In genomic region chr16:90592721-90593481, GRCm38 (mm10) we compare ENCODE assay signal across 18 mouse cellular contexts.
A peak's percentile ranks its signal among the peaks of the same experiment; 100 is the strongest.
DNase-seq lines count a peak whose midpoint lies in the region; ATAC-seq and TF ChIP-seq lines count a peak whose summit lies in the region.
"Had no signal": no experiment of that assay in that cellular context is flagged by ENCODE, and none has a peak within 500 bp of the region (broad histone marks: within the 10 kb centered on the region; RNA-seq: fewer than 3 reads in every experiment).

No protein-coding gene starts in this region.

- no peak for TF ChIP-seq CTCF in kidney, postnatal 0 days (IDR thresholded peaks at IDR 0.05; ENCODE audit: low read depth)

- H3K9ac ChIP-seq in forebrain, embryonic 14.5 days (ENCODE audit: low read length), result no peak overlapping the region
- no peak overlapping the region for H3K9ac ChIP-seq in forebrain, embryonic 13.5 days
- H3K9ac ChIP-seq in kidney, postnatal 0 days (ENCODE audit: low read depth, low read length), result no peak overlapping the region
- H3K9ac ChIP-seq in lung, embryonic 15.5 days, result no peak overlapping the region
- no peak overlapping the region for H3K9ac ChIP-seq in limb, embryonic 14.5 days (ENCODE audit: low read depth, low read length, severe bottlenecking)
- H3K9ac ChIP-seq: embryonic facial prominence, embryonic 12.5 days; liver, embryonic 15.5 days; midbrain, embryonic 15.5 days had no signal

- no peak overlapping the region for H3K4me2 ChIP-seq in forebrain, embryonic 14.5 days (ENCODE audit: low read length)
- no peak overlapping the region for H3K4me2 ChIP-seq in forebrain, embryonic 13.5 days
- no peak overlapping the region for H3K4me2 ChIP-seq in kidney, postnatal 0 days (ENCODE audit: low read length)
- no peak overlapping the region for H3K4me2 ChIP-seq in lung, embryonic 15.5 days
- no peak overlapping the region for H3K4me2 ChIP-seq in limb, embryonic 14.5 days (replicated peaks; ENCODE audit: low read depth, low read length, severe bottlenecking)
- H3K4me2 ChIP-seq: embryonic facial prominence, embryonic 12.5 days; liver, embryonic 15.5 days; midbrain, embryonic 15.5 days had no signal

- TF ChIP-seq POLR2A in limb, embryonic 14.5 days (IDR thresholded peaks at IDR 0.05; ENCODE audit: borderline replicate concordance, extremely low read depth, insufficient read depth, insufficient read length), result no peak

- H3K4me3 ChIP-seq in forebrain, embryonic 14.5 days (ENCODE audit: low read depth, low read length), result no peak overlapping the region
- H3K4me3 ChIP-seq in forebrain, embryonic 13.5 days, result no peak overlapping the region
- H3K4me3 ChIP-seq in kidney, postnatal 0 days (replicated peaks; ENCODE audit: low read depth, low read length), result no peak overlapping the region
- no peak overlapping the region for H3K4me3 ChIP-seq in lung, embryonic 15.5 days
- H3K4me3 ChIP-seq in limb, embryonic 14.5 days (replicated peaks; ENCODE audit: low read length), result no peak overlapping the region
- H3K4me3 ChIP-seq: embryonic facial prominence, embryonic 12.5 days; liver, embryonic 15.5 days; midbrain, embryonic 15.5 days had no signal

- H3K27ac ChIP-seq in forebrain, embryonic 14.5 days (ENCODE audit: low read depth, low read length), result no peak overlapping the region
- no peak overlapping the region for H3K27ac ChIP-seq in forebrain, embryonic 13.5 days
- H3K27ac ChIP-seq in kidney, postnatal 0 days, result no peak overlapping the region
- no peak overlapping the region for H3K27ac ChIP-seq in lung, embryonic 15.5 days
- H3K27ac ChIP-seq in limb, embryonic 14.5 days (replicated peaks; ENCODE audit: low read depth, low read length), result no peak overlapping the region
- H3K27ac ChIP-seq: embryonic facial prominence, embryonic 12.5 days; liver, embryonic 15.5 days; midbrain, embryonic 15.5 days had no signal

- ATAC-seq in forebrain, embryonic 14.5 days, result no peak
- ATAC-seq in forebrain, embryonic 13.5 days, result no peak
- ATAC-seq in kidney, postnatal 0 days (replicated peaks; ENCODE audit: low FRiP score, low read depth), result no peak
- ATAC-seq in lung, embryonic 15.5 days (ENCODE audit: borderline replicate concordance, extremely low read depth, low FRiP score, low TSS enrichment), result 0 out of 2 replicates have a peak, but pooled peaks have one; percentile 42
- no peak for ATAC-seq in limb, embryonic 14.5 days (ENCODE audit: low FRiP score, low read depth)
- ATAC-seq: midbrain, embryonic 15.5 days had no signal

- no peaks in the 10 kb centered on the region for H3K27me3 ChIP-seq in forebrain, embryonic 14.5 days (replicated peaks; ENCODE audit: control insufficient read depth, insufficient read depth, low read length)
- H3K27me3 ChIP-seq in forebrain, embryonic 13.5 days, result no peaks in the 10 kb centered on the region
- no peaks in the 10 kb centered on the region for H3K27me3 ChIP-seq in kidney, postnatal 0 days (ENCODE audit: insufficient read depth, low read length)
- H3K27me3 ChIP-seq in lung, embryonic 15.5 days, result no peaks in the 10 kb centered on the region
- no peaks in the 10 kb centered on the region for H3K27me3 ChIP-seq in limb, embryonic 14.5 days (ENCODE audit: control insufficient read depth, insufficient read depth, low read length)
- H3K27me3 ChIP-seq: embryonic facial prominence, embryonic 12.5 days; liver, embryonic 15.5 days; midbrain, embryonic 15.5 days had no signal

- peak; percentile 14 for DNase-seq in forebrain, embryonic 14.5 days (ENCODE audit: low spot score)
- DNase-seq in kidney, postnatal 0 days (ENCODE audit: low spot score), result peak; percentile 66
- no peak for DNase-seq in kidney, postnatal 14 days
- no peak for DNase-seq in lung, postnatal 4 days
- DNase-seq in limb, embryonic 14.5 days (ENCODE audit: low spot score), result peak; percentile 9
- no peak for DNase-seq in gastrocnemius, postnatal 14 days
- DNase-seq: adrenal gland, adult 2 months; cerebellum, adult 11 months; cerebellum, postnatal 14 days; kidney, adult 8-10 months; retina, postnatal 1 day; spleen, adult 18-20 months; thymus, adult 2 months had no signal

- no peaks in the 10 kb centered on the region for H3K4me1 ChIP-seq in forebrain, embryonic 14.5 days (ENCODE audit: control insufficient read depth, insufficient read depth, low read length)
- H3K4me1 ChIP-seq in forebrain, embryonic 13.5 days, result no peaks in the 10 kb centered on the region
- H3K4me1 ChIP-seq in kidney, postnatal 0 days (replicated peaks; ENCODE audit: insufficient read depth, low read length), result no peaks in the 10 kb centered on the region
- 0 out of 2 replicates have a peak, but pooled peaks cover 4% of the 10 kb centered on the region for H3K4me1 ChIP-seq in lung, embryonic 15.5 days
- H3K4me1 ChIP-seq in limb, embryonic 14.5 days (ENCODE audit: control insufficient read depth, insufficient read depth, low read length), result peaks cover 5% of the 10 kb centered on the region; the same call in 1 of the 2 replicates
- H3K4me1 ChIP-seq: embryonic facial prominence, embryonic 12.5 days; liver, embryonic 15.5 days; midbrain, embryonic 15.5 days had no signal

- intact Hi-C loops in gastrocnemius, postnatal 14 days (cut with DNase I; ENCODE audit: low total_unique reads), result no loop called here

- H3K9me3 ChIP-seq in forebrain, embryonic 14.5 days (replicated peaks; ENCODE audit: control insufficient read depth, low read length), result no peaks in the 10 kb centered on the region
- peaks cover 10% of the 10 kb centered on the region; the same call in 1 of the 2 replicates for H3K9me3 ChIP-seq in forebrain, embryonic 13.5 days (replicated peaks)
- no peaks in the 10 kb centered on the region for H3K9me3 ChIP-seq in kidney, postnatal 0 days (replicated peaks; ENCODE audit: low read length)
- H3K9me3 ChIP-seq in lung, embryonic 15.5 days, result no peaks in the 10 kb centered on the region
- H3K9me3 ChIP-seq in limb, embryonic 14.5 days (ENCODE audit: control insufficient read depth, low read length), result no peaks in the 10 kb centered on the region; the same call in 1 of the 2 replicates
- H3K9me3 ChIP-seq: liver, embryonic 15.5 days had no signal

- H3K36me3 ChIP-seq in forebrain, embryonic 14.5 days (ENCODE audit: control insufficient read depth, insufficient read depth, low read length), result no peaks in the 10 kb centered on the region
- H3K36me3 ChIP-seq in forebrain, embryonic 13.5 days (ENCODE audit: poor library complexity, severe bottlenecking), result no peaks in the 10 kb centered on the region
- H3K36me3 ChIP-seq in kidney, postnatal 0 days (ENCODE audit: insufficient read depth, low read length), result no peaks in the 10 kb centered on the region
- no peaks in the 10 kb centered on the region for H3K36me3 ChIP-seq in lung, embryonic 15.5 days
- no peaks in the 10 kb centered on the region for H3K36me3 ChIP-seq in limb, embryonic 14.5 days (ENCODE audit: control insufficient read depth, insufficient read depth, low read length)
- H3K36me3 ChIP-seq: embryonic facial prominence, embryonic 12.5 days; liver, embryonic 15.5 days; midbrain, embryonic 15.5 days had no signal

- 84% methylated on average over 6 of the region's 6 CpGs for WGBS in forebrain, embryonic 14.5 days
- WGBS in forebrain, embryonic 13.5 days, result 93% methylated on average over 6 of the region's 6 CpGs
- 49% methylated on average over 6 of the region's 6 CpGs for WGBS in kidney, postnatal 0 days
- 53% methylated on average over 6 of the region's 6 CpGs for WGBS in lung, embryonic 15.5 days
- WGBS in limb, embryonic 14.5 days, result 49% methylated on average over 6 of the region's 6 CpGs

Comparison
In these comparisons a context has a peak if more than half of its experiments do, and no peak if none do; other contexts are left out.
1. DNase-seq: peak in forebrain, embryonic 14.5 days (single experiment), kidney, postnatal 0 days (single experiment) and limb, embryonic 14.5 days (single experiment); none in kidney, postnatal 14 days (single experiment), lung, postnatal 4 days (0 of 2) and gastrocnemius, postnatal 14 days (single experiment).